Mouse (Mus musculus) hindbrain, embryonic 15.5 days (tissue): ENCODE results near the gene Gm49388. TPM values are rescaled to one million over a fixed set of nuclear protein-coding genes. Genes with fewer than 3 reads are reported as not detected.
"Not testable (repeated sequence)": the region's sequence is repeated elsewhere in the genome, so short reads cannot be mapped to it uniquely, and the experiment has no call there.

Source experiments
- ATAC-seq: fragments of 200-750 bp; cut with Nextera tagmentation; 2 replicates; pipeline ENCODE4 v1.8.0; 2017; ENCODE audit warnings: low read depth, moderate number of reproducible peaks, moderate TSS enrichment; ENCODE audit not compliant: low FRiP score
- H3K27ac ChIP-seq: fragments of 300-500 bp; sonication (generic); replicated peaks from 2 replicates; pipeline ENCODE4 v1.5.1; 2015; ENCODE audit warnings: mild to moderate bottlenecking, inconsistent platforms
- H3K27me3 ChIP-seq: fragments of 300-500 bp; sonication (generic); 2 replicates; pipeline ENCODE4 v1.6.1; 2015; ENCODE audit warnings: control low read depth, inconsistent platforms
- H3K36me3 ChIP-seq: fragments of 300-500 bp; sonication (generic); 2 replicates; pipeline ENCODE4 v1.6.1; 2015; ENCODE audit warnings: control low read depth, inconsistent platforms
- H3K4me1 ChIP-seq: fragments of 300-500 bp; sonication (generic); replicated peaks from 2 replicates; pipeline ENCODE4 v1.6.1; 2015; ENCODE audit warnings: control low read depth, inconsistent platforms
- H3K4me2 ChIP-seq: fragments of 300-500 bp; sonication (generic); 2 replicates; pipeline ENCODE4 v1.6.1; 2015; ENCODE audit warnings: moderate library complexity, mild to moderate bottlenecking, inconsistent platforms
- H3K4me3 ChIP-seq: fragments of 300-500 bp; sonication (generic); 2 replicates; pipeline ENCODE4 v1.5.1; 2015; ENCODE audit warnings: mild to moderate bottlenecking, inconsistent platforms
- H3K9ac ChIP-seq: fragments of 300-500 bp; sonication (generic); 2 replicates; pipeline ENCODE4 v1.6.1; 2015; ENCODE audit warnings: inconsistent platforms
- H3K9me3 ChIP-seq: fragments of 300-500 bp; sonication (generic); 2 replicates; pipeline ENCODE4 v1.6.1; 2016; ENCODE audit warnings: control low read depth, inconsistent platforms
- WGBS: fragments of 180-500 bp; shearing (Covaris S2); methylation state at CpG from one replicate; pipeline ENCODE4 v1.1.7; 2015; 5-methylcytosine and 5-hydroxymethylcytosine counted together
- polyA plus RNA-seq: library from polyadenylated mRNA; unstranded; fragments of >200 nt; fragmentation: Nextera tagmentation; extraction: Ambion mirVana; gene quantifications from 2 replicates; pipeline ENCODE4 v1.2.1, GENCODE M21; 2015

Gene Gm49388
- polyA plus RNA-seq, 1 experiment from 2014 or later = not detected

DNA sequence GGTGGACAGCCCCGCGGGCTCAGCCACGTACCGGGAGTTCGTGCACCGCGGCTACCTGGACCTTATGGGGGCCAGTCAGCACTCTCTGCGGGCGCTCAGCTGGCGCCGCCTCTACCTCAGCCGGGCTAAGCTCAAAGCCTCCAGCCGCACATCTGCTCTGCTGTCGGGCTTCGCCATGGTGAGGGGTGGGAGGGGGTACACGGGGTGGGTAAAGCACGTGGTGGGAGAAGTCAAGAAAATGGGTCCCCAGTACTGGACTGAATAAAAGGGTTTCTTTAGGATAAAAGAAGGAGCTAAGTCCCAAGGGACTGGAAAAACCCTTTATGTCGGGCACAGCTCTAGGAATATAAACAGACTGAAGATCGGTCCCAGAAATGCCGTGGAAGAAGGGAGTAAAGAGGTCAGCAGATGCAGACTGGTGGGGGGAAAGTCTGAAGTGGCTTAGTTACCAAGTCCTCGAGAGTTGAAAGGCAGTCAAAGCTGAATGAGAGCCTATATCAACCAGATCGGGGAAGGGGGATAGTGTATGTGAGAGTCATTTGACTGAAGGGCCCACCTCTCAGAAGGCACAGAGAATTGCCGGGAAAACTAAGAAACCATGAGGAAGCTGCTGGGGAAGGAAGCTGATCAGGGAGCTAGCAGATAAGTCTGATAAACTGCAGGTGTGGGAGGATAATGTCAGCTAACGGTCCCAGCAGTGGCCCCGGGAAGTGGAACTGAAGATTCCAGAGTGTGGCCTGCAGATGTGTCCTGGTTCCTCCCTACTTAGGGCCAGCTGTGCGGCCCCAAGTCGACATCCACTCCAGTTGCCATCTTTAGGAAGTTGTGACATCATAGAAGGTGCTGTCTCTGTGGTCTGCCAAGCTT lies 15.1 kb upstream of the Gm49388 start:
- Histone ChIP-seq H3K36me3 (peaks cover 26% of the 10 kb centered on the region), H3K27ac (peak overlapping the region; percentile 80), H3K4me1 (peaks cover 27% of the 10 kb centered on the region), H3K9me3 (no peaks in the 10 kb centered on the region), H3K4me3 (peak overlapping the region; percentile 42), H3K9ac (peak overlapping the region; percentile 53), H3K27me3 (no peaks in the 10 kb centered on the region), H3K4me2 (peak overlapping the region; percentile 66)
- peak; percentile 28; the same call in 1 of the 2 replicates for ATAC-seq
- WGBS = 6% methylated on average over 27 of the region's 27 CpGs

DNA sequence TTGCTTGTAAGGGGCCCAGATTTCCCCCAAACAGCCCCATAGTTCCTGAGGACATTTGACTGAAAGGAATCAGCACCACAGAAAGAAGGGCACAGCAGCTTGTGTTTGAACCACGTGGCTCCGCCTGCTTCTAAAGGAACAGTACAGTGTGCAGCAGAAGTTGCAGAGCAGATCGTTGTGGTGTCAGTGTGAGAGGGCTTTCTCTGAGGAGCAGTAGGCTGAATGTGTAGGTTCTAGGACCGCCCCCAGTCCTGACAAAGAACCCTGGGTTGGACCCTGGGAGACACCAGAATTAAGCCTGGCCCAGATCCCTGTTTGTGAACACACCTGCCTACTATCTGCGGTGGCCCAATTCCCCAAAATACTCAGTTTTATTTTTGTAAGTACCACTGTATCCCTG lies 14.1 kb upstream of the Gm49388 start:
- H3K4me2 ChIP-seq = no peak overlapping the region
- no peak overlapping the region for H3K9ac ChIP-seq
- H3K27me3 ChIP-seq = no peaks in the 10 kb centered on the region
- H3K9me3 ChIP-seq = no peaks in the 10 kb centered on the region
- H3K4me3 ChIP-seq = no peak overlapping the region
- H3K36me3 ChIP-seq = peaks cover 16% of the 10 kb centered on the region
- WGBS = 77% methylated on average over 5 of the region's 5 CpGs
- ATAC-seq = no peak
- peaks cover 33% of the 10 kb centered on the region for H3K4me1 ChIP-seq
- H3K27ac ChIP-seq = no peak overlapping the region

DNA sequence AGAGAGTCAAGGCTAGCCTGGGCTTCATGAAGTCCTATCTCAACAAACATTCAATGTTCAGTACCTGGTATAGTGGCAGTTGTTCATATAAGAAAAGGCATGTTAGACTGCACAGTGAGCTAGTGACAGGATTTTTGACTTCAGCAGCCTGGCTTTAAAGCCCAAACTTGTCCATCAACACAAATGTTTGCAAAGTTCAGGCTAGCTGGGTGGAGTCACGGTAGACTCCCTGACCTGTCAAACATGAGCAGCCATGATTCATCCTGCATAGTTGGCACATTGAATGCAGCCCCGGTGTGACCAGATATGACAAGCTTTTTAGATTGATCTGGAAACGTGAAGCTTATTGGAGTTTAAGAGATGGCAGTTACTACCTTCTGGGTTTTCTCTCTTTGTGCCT lies 13.3 kb upstream of the Gm49388 start:
- Histone ChIP-seq H3K27me3 (no peaks in the 10 kb centered on the region), H3K4me1 (peaks cover 34% of the 10 kb centered on the region), H3K4me3 (no peak overlapping the region), H3K4me2 (no peak overlapping the region), H3K9ac (no peak overlapping the region), H3K27ac (no peak overlapping the region), H3K36me3 (peaks cover 10% of the 10 kb centered on the region), H3K9me3 (no peaks in the 10 kb centered on the region)
- WGBS = 81% methylated on average over 3 of the region's 3 CpGs
- ATAC-seq = no peak

DNA sequence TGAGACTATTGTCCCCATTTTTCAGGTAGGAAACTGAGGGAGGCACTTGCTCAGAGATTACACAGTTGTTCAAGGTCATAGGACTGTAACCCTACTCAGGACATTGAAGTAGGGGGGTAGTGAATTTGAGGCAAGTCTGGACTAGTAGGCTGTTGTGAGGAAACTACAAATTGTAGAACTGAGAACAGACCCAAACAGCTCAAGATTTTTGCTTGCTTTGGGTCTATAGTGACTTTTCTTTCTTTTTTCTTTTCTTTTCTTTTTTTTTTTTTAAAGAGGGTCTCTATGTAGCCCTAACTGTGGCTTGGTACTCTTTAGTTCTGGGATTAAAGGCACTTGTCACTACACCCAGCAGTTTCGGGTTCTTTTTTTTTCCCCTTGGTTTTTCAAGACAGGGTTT lies 12.9 kb upstream of the Gm49388 start:
- Histone ChIP-seq H3K9ac (no peak overlapping the region), H3K4me1 (peaks cover 34% of the 10 kb centered on the region), H3K4me2 (no peak overlapping the region), H3K36me3 (peaks cover 5% of the 10 kb centered on the region), H3K27me3 (no peaks in the 10 kb centered on the region), H3K27ac (no peak overlapping the region), H3K4me3 (no peak overlapping the region), H3K9me3 (no peaks in the 10 kb centered on the region)
- WGBS = 90% methylated on average over 1 of the region's 1 CpGs
- ATAC-seq = no peak

DNA sequence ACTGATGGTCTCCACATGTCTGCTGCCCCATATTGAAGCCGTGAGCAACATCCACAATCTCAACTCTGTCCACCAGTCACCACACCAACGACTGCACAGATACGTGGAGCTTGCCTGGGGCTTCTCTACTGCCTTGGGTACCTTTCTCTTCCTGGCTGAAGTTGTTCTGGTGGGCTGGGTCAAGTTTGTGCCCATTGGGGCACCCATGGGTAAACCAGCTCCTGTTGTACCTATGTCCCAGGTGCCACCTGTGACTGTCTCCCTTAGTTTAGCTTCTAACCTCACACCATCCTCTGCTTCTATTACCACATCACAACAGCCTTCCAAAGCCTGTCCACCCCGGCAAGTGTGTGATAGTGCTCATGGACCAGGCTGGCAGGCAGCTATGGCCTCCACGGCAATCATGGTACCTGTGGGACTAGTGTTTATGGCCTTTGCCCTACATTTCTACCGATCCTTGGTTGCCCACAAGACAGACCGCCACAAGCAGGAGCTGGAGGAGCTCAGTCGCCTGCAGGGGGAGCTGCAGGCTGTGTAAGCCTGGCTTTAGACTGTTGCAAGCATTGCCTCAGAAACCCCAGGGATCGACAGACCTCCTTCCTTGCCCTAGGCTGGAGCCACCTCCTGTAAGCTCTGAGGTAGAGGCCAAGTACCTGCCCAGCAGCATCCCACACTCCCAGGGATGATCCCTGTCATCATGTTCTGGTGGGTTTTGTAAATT lies 11.6 kb upstream of the Gm49388 start:
- Histone ChIP-seq H3K4me2 (no peak overlapping the region), H3K27ac (no peak overlapping the region), H3K9me3 (no peaks in the 10 kb centered on the region), H3K4me3 (no peak overlapping the region), H3K27me3 (no peaks in the 10 kb centered on the region), H3K4me1 (peaks cover 40% of the 10 kb centered on the region), H3K36me3 (0 out of 2 replicates have a peak, but pooled peaks cover 4% of the 10 kb centered on the region), H3K9ac (no peak overlapping the region)
- no peak for ATAC-seq
- 42% methylated on average over 9 of the region's 9 CpGs for WGBS

DNA sequence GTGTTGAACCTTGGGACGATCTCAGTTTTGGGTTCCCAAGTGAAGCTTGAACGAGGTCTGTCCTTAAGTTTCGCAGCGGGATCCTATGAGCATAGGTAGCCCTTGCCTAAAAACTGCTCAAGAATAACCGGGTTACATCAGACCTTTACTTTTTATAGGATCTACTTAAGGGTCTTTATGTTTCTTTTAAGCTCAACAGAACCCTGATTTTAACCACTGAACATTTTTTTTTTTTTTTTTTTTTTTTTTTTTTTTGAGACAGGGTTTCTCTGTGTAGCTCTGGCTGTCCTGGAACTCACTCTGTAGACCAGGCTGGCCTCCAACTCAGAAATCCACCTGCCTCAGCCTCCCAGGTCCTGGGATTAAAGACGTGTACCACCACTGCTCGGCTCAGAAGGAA lies 9.6 kb upstream of the Gm49388 start:
- ATAC-seq, H3K27me3 ChIP-seq, H3K9me3 ChIP-seq: not testable (repeated sequence)
- H3K9ac ChIP-seq = peak overlapping the region; percentile 91
- peak overlapping the region; percentile 96 for H3K27ac ChIP-seq
- H3K4me1 ChIP-seq = peaks cover 24% of the 10 kb centered on the region
- peaks cover 23% of the 10 kb centered on the region for H3K36me3 ChIP-seq
- H3K4me3 ChIP-seq = peak overlapping the region; percentile 92
- peak overlapping the region; percentile 69 for H3K4me2 ChIP-seq
- 78% methylated on average over 7 of the region's 7 CpGs for WGBS

DNA sequence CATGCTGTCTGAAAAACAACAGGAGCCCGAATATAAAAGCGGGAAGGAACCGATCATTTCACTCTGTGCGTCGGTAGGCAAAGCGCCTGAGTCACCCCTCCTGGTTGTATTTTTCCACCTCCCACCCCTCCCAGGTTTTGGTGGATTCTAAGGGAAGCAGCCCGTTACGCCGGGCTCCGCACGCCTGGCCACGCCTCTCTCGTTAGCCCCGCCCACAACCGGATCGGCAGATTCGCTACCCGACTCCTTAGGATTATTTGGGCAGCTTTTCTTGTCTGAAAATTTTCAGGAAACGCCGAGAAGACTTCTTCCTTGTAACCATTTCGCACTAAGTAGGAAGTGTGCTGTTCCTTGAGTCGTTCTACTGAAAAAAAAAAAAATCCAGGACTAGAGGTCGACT lies 9.0 kb upstream of the Gm49388 start, which contains the start of gene Setd1a:
Setd1a (plus strand) TSS at position 245 of the 400 bp plus-strand sequence.
- H3K27me3 ChIP-seq = no peaks in the 10 kb centered on the region
- peak; percentile 74 for ATAC-seq
- peak within 1 kb of the TSS; percentile 91 for H3K9ac ChIP-seq
- H3K4me1 ChIP-seq = peaks cover 22% of the 10 kb centered on the region
- peak within 1 kb of the TSS; percentile 96 for H3K27ac ChIP-seq
- peaks cover 29% of the 10 kb centered on the region for H3K36me3 ChIP-seq
- H3K4me3 ChIP-seq = peak within 1 kb of the TSS; percentile 92
- H3K4me2 ChIP-seq = peak within 1 kb of the TSS; percentile 69
- WGBS = under 1% methylated on average over 23 of the region's 23 CpGs
- no peaks in the 10 kb centered on the region for H3K9me3 ChIP-seq

DNA sequence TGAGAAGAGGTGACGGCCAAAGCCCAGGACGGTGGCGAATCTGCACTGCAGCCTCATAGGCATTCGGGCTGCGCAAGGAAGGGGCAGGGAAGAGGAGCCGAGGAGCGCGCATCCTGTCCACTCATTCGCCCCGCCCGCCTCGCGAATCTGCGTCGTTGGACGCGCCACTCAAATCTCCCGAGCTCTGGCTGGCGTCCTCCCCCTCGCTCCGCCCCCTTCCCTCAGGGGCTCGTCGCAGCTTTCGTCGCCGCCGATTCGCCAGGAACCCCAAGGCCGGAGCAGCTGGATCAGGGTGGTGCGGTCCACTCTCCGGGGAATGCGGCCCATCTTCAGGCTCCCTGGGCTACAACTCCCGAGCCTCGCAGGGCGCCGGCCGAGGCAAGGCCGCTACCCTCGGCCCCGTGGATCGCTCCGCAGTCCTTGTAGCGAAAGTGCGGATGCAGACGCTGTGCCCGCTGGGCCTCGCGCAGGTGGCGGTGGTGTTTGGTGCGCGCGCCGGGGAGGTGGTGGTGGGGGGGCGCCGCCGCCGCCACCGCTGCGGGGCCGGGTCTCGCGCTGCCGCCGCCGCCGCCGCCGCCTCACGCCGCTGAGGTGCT lies 8.4 kb upstream of the Gm49388 start:
- H3K9me3 ChIP-seq = no peaks in the 10 kb centered on the region
- peak; percentile 92 for ATAC-seq
- H3K9ac ChIP-seq = peak overlapping the region; percentile 91
- peak overlapping the region; percentile 96 for H3K27ac ChIP-seq
- peaks cover 33% of the 10 kb centered on the region for H3K36me3 ChIP-seq
- H3K4me1 ChIP-seq = peaks cover 22% of the 10 kb centered on the region
- H3K4me2 ChIP-seq = peak overlapping the region; percentile 69
- under 1% methylated on average over 62 of the region's 70 CpGs for WGBS
- no peaks in the 10 kb centered on the region for H3K27me3 ChIP-seq
- H3K4me3 ChIP-seq = peak overlapping the region; percentile 92

DNA sequence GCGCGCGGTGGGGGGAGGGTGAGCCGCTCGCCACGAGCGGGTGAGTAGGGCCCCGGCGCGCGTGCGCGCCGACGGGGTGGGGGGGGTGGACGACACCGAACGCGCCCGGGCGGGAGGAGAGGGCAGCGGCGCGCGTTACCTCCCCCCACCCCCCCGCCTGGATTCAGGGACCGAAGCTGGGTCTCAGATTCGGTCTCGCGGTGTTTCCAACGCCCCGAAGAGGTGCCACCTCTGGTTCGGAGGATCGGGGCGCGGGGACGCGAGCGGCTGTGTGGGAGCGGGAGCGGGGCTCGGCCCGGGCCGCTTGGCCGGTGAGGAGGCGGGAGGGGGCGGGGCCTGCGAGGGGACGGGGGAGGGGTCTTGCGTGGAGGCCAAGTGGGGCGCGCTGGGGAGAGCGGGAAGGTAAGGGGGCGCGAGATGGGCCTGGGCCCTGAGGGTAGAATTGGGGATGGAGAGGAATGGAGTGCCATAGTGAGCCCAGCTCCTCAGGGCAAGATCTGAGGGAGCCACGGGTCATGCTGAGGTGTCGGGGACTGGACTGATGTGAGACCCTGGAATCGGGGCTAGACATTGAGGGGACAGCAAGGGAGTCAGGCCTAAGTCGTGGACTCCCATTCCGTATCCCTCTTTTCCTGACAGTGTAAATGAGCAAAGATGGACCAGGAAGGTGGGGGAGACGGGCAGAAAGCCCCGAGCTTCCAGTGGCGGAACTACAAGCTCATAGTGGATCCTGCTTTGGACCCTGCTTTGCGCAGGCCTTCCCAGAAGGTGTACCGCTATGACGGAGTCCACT lies 7.7 kb upstream of the Gm49388 start:
- WGBS = 3% methylated on average over 41 of the region's 66 CpGs
- Histone ChIP-seq H3K4me2 (peak overlapping the region; percentile 69), H3K36me3 (peaks cover 40% of the 10 kb centered on the region), H3K27ac (peak overlapping the region; percentile 96), H3K9me3 (no peaks in the 10 kb centered on the region), H3K4me3 (peak overlapping the region; percentile 92), H3K9ac (peak overlapping the region; percentile 91), H3K27me3 (no peaks in the 10 kb centered on the region), H3K4me1 (peaks cover 22% of the 10 kb centered on the region)
- peak; percentile 29 for ATAC-seq

DNA sequence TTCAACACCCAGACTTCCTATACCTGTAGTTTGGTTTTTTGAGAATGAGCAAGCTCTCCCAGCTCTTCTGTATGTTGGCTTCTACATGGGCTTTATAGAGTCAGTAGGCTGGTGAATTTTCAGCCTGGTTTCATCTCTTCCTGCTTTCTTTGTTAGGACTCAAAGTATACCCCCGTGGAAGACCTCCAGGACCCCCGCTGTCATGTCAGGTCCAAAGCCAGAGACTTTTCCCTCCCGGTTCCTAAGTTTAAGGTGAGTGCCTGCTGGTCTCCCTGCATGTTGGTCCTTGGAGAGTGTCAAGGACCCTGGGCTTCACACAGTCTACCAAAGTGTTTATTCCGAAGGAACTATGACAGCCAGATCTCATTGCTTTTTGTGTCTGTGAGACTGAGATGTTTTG lies 7.1 kb upstream of the Gm49388 start:
- Histone ChIP-seq H3K36me3 (peaks cover 43% of the 10 kb centered on the region), H3K4me2 (peak overlapping the region; percentile 69), H3K4me1 (peaks cover 22% of the 10 kb centered on the region), H3K27me3 (no peaks in the 10 kb centered on the region), H3K4me3 (peak overlapping the region; percentile 92), H3K9ac (peak overlapping the region; percentile 91), H3K9me3 (no peaks in the 10 kb centered on the region), H3K27ac (peak overlapping the region; percentile 96; the same call in 1 of the 2 replicates)
- ATAC-seq = no peak
- 79% methylated on average over 4 of the region's 4 CpGs for whole genome bisulfite sequencing

DNA sequence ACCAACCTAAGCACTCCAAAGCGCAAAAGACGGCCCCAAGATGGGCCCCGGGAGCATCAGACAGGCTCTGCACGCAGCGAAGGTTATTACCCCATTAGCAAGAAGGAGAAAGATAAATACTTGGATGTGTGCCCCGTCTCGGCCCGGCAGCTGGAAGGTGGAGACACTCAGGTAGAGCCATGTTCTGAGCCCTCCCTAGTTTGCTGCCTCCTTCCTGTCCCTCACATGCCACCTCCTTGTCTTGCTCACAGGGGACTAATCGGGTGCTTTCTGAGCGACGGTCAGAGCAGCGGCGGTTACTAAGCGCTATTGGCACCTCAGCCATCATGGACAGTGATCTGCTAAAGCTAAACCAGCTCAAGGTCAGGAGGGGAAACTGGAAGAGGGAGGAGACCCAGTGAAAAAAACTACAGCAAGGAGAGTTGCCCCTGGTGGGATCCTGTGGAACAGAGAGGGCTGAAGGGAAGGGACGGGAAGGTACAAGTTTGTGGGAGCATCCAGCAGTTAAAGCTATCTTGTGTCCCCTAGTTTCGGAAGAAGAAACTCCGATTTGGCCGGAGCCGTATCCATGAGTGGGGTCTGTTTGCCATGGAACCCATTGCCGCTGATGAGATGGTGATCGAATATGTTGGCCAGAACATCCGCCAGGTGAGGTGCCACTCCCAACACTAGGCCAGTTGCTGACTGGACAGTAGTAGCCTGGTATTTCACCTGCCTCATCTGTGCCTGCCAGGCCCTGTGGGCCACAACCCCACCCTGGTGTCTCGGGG lies 11.9 kb downstream of the Gm49388 start:
- WGBS = 92% methylated on average over 23 of the region's 23 CpGs
- no peaks in the 10 kb centered on the region for H3K9me3 ChIP-seq
- H3K4me3 ChIP-seq = no peak overlapping the region
- no peak for ATAC-seq
- H3K36me3 ChIP-seq = peaks cover 78% of the 10 kb centered on the region
- H3K9ac ChIP-seq = no peak overlapping the region
- H3K4me2 ChIP-seq = no peak overlapping the region
- H3K27me3 ChIP-seq = no peaks in the 10 kb centered on the region
- H3K4me1 ChIP-seq = no peaks in the 10 kb centered on the region
- no peak overlapping the region for H3K27ac ChIP-seq
